Mouse (Mus musculus) embryonic fibroblast, embryonic 13.5 days (primary cell): ENCODE results near the gene Tiam1.

Experiments
- CTCF ChIP-seq: IDR thresholded peaks from 2 replicates; pipeline ENCODE4 v1.5.1; 2011; ENCODE audit warnings: mild to moderate bottlenecking, control low read depth, low read length, moderate library complexity, borderline replicate concordance; ENCODE audit not compliant: insufficient read depth
- POLR2A ChIP-seq: IDR thresholded peaks from 2 replicates; pipeline ENCODE4 v1.6.1; 2011; ENCODE audit warnings: low read depth, mild to moderate bottlenecking, control low read depth, low read length, moderate library complexity

- TF ChIP-seq CTCF (no peak), POLR2A (no peak)
Measured at GRCm38 (mm10) chr16:90119969-90120368, 23.6 kb downstream of the Tiam1 start.
